Mouse (Mus musculus): Measurements from ENCODE around the gene Cmip.

The Cmip gene

GRCm38 (mm10) chr8:117373001-117373428 is 116.2 kb downstream of the Cmip start:
- no peak for DNase-seq (ENCODE audit: low spot score in 2 of 2)

GRCm38 (mm10) chr8:117374087-117374486 is 117.2 kb downstream of the Cmip start:
- DNase-seq (ENCODE audit: low spot score in 2 of 2): no peak

DNA sequence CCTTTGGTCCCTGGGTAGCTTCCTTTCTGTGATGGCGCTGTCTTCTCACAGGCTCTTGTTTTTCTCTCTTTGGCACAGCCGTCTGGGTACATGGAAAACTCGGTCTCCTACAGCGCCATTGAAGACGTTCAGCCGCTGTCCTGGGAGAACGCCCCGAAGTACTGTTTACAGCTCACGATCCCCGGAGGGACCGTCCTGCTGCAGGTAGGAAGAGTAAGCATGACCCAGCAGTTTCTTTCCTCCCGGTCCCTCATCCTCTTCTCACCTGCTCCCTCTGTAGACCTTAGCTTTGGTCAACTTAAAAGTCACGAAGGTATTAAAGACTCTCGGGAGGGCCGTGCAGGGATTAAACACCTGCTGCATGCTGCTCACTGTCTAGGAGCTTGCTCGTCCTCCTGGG is 120.1 kb downstream of the Cmip start:
- no peak for DNase-seq (ENCODE audit: low spot score in 2 of 2)

- DNase-seq (ENCODE audit: low spot score in 2 of 2): no peak
Measured at GRCm38 (mm10) chr8:117378625-117379024, 121.8 kb downstream of the Cmip start.

- peak; percentile 58 to 67 for DNase-seq (ENCODE audit: low spot score in 2 of 2)
Measured at GRCm38 (mm10) chr8:117379131-117379530, 122.3 kb downstream of the Cmip start.

- no peak for DNase-seq (ENCODE audit: low spot score in 2 of 2)
Measured at GRCm38 (mm10) chr8:117380796-117381195, 123.9 kb downstream of the Cmip start.

DNA sequence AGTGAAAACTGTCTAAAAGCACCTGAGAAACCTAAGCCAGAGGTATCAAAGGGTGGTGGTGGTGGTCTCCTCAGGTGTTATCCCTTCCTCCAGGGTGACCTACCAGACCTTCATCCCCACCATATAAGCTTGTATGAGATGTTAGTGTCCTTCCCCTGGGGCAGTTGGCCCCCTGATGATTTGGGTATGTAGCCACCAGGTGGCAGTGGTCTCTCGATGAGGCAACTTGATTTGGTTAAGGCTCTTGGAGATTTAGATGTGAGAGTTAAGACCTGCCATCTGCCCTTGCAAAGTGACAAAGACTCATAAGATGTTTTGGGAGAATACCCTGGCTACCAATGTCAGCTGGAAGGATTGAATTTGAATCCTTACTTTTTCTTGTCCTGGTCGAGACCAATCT is 129.3 kb downstream of the Cmip start:
- no peak for DNase-seq (ENCODE audit: low spot score in 2 of 2)

DNA sequence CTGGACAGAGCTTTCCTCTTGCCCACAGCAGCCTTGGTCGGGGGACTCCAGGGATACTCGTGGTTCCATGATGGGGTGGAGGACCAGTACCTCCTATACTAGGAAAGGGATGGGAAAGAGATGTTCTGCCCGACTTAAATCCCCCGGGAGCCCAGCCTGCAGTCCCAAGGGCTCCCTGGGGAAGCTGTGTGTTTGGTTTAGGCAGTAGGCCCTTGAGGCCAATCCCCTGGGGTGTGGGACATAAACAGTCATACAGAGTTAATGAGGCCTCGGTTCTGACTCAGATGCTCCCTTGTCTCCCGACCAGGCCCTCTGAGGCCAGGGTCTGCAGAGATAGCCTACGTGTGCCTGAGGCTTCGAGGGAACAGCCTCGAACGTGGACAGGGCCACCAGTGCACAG is 130.8 kb downstream of the Cmip start:
- no peak for DNase-seq (ENCODE audit: low spot score in 2 of 2)

DNA sequence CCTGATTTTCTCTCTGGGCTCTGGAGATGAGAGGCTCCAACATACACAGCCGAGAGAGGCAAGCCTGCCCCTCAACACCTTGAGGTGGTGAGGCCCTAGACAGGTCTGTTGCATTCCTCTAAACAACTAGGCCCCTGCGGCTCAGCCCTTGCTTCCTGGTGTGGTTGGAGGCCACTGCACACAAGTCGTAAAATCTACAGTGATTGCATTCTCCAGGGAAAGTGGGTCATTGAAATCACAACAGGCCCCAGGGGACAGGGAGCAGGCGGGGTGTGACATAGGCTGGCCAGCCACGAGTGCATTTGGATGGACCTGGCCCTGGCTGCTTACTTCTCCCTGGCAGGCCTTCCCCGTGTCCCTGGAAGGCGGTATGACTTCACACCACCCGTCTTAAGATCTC is 131.5 kb downstream of the Cmip start:
- no peak for DNase-seq (ENCODE audit: low spot score in 2 of 2)

GRCm38 (mm10) chr8:117393853-117394252 is 137.0 kb downstream of the Cmip start:
- no peak for DNase-seq (ENCODE audit: low spot score in 2 of 2)

- DNase-seq (ENCODE audit: low spot score in 2 of 2): peak; percentile 47 to 50
Measured at GRCm38 (mm10) chr8:117395055-117395454, 138.2 kb downstream of the Cmip start.

DNA sequence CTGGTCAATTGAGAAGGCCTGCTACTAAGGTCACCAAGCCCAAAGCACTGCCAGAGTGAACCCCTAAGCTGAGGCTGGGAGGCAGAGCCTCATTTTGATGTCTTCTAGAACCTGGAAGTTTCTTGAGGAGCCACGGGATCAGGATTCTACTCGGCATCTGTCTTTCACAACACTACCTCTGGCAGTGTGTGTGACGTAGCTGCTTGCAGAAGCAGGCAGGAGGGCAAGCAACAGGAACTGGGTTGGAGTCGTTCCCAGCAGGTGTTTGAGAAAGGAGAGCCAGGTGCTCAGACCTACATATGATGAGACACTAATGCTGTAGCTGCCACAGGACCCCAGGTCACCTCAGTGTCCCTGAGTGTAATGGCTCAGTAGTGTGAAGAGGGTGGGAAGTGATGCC is 140.0 kb downstream of the Cmip start:
- no peak for DNase-seq (ENCODE audit: low spot score in 2 of 2)

DNA sequence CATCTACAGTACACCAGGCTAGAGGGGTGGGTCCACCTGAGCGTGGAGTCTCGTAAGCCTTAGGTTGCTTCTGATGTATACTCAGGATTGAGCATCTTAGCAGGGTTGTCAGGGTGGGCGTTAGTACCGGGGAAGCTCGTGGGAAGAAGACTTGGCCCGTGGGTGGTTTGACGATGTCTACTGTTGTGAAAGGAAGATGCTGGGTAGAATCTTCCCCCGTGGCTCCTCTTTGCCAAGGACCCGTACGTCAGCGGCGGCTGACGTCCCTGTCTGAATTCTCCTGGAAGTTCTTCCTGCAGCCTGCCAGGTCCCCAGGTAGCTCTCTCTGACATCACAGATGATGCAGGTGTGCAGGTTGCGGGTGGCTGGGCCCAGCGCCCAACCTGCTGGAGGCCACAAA is 140.9 kb downstream of the Cmip start:
- DNase-seq (ENCODE audit: low spot score in 2 of 2): no peak

DNA sequence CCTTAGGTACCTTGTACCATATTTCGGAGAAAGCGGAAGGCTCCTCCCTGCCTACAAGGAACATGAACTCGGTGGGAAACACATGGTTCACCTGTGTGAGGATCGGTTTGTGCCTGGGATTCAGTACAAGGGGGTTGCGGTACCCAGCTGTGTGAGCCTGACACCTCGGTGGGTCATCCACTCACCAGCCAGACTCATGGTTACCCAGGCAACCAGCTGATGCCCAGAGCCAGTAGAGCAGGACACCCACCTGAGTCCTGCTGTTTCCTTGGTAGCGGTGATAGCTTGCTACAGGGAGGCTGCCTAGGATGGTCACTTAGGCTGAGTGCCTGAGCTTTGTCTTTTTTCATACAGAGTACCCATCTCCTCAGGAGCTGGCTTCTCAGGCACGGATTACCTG is 142.4 kb downstream of the Cmip start:
- DNase-seq (ENCODE audit: low spot score in 2 of 2): no peak

GRCm38 (mm10) chr8:117400820-117401219 is 144.0 kb downstream of the Cmip start:
- no peak for DNase-seq (ENCODE audit: low spot score in 2 of 2)

GRCm38 (mm10) chr8:117401880-117402279 is 145.0 kb downstream of the Cmip start:
- DNase-seq (ENCODE audit: low spot score in 2 of 2): no peak

GRCm38 (mm10) chr8:117402911-117403704 is 146.2 kb downstream of the Cmip start:
- DNase-seq (ENCODE audit: low spot score in 2 of 2): no peak

GRCm38 (mm10) chr8:117403705-117404476 is 147.0 kb downstream of the Cmip start:
- peak in 1 of 2 experiments; percentile 36 for DNase-seq (ENCODE audit: low spot score in 2 of 2)

DNA sequence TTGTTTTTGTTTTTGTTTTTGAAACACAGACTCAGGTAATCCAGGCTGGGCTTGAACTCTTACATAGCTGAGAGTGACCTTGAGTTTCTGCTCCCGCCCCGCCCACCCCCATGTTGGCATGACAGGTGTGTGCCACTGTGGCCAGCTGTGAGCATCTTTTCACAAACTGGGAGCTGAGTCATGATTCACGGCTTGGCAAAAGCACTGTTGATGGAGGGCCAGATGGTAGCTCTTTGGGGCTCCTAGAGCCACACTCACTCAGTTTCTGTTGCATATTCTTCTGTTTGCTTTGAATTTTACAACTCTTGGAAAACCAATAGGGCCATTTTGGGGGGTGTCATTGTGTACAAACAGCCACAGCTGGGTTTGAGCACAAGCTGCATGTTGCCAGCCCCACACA is 149.2 kb downstream of the Cmip start:
- DNase-seq (ENCODE audit: low spot score in 2 of 2): no peak

- no peak for DNase-seq (ENCODE audit: low spot score in 2 of 2)
Measured at GRCm38 (mm10) chr8:117408634-117409033, 151.8 kb downstream of the Cmip start.

DNA sequence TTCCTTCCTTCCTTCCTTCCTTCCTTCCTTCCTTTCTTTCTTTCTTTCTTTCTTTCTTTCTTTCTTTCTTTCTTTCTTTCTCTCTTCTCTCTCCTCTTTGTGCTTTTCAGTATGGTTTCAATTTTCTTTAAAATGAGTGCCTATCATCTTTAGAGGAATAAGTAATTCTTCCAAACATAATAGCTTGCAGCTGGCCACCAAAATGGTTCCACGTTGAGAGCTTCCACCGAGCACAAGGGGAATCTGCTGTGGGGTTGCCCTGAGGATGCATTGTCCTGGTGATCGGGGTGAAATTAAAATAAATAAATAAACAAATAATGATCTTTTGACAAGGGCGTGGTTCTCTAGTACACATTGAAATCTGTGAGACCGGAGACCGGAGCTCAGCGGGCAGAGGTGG is 152.2 kb downstream of the Cmip start:
- DNase-seq (ENCODE audit: low spot score in 2 of 2): no peak

- DNase-seq (ENCODE audit: low spot score in 2 of 2): no peak
Measured at GRCm38 (mm10) chr8:117410391-117410790, 153.5 kb downstream of the Cmip start.

DNA sequence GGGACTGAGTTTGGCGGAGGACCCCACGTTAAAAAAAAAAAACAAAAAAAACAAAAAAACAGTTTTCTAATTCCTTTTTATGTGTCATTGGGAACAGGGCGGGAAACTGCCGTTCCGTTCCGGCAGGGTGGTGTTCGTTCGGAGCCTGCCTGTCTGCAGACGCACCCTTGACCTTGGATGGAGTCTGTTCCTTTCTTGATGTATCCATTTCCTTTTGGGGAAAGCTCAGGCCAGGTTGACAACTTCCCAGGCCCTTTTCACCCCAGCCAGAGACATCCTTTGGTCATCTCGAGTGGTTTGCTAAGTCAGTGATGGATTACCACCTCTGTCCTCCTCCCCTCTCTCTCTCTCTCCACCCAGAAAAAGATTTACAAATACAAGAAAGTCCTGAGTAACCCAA is 154.0 kb downstream of the Cmip start:
- no peak for DNase-seq (ENCODE audit: low spot score in 2 of 2)
